Mouse (Mus musculus) retina, embryonic 14.5 days (tissue): ENCODE measurements around the gene Prdm5.

Experiments used
- DNase-seq: peaks from one replicate; pipeline ENCODE4 v3.0.0-alpha.2; 2015; ENCODE audit warnings: low spot score

The Prdm5 gene

GRCm38 (mm10) chr6:65933177-65933576 lies 154.4 kb downstream of the Prdm5 start:
- DNase-seq = no peak

GRCm38 (mm10) chr6:65935566-65936281 lies 156.9 kb downstream of the Prdm5 start:
- DNase-seq = no peak

- no peak for DNase-seq
Observed at GRCm38 (mm10) chr6:65950492-65950891, 171.7 kb downstream of the Prdm5 start.

GRCm38 (mm10) chr6:65952309-65952708 lies 173.5 kb downstream of the Prdm5 start, which contains the start of gene 4930544G11Rik:
Gene 4930544G11Rik, plus strand, starts transcription at chr6:65952609.
- DNase-seq = no peak

- DNase-seq = peak; percentile 42
Observed at GRCm38 (mm10) chr6:65969386-65970111, 190.8 kb downstream of the Prdm5 start.

- DNase-seq = peak; percentile 3
Observed at GRCm38 (mm10) chr6:65970410-65970809, 191.6 kb downstream of the Prdm5 start.
